Mouse (Mus musculus): ENCODE data around the gene Bco1. TPM values are rescaled to one million over a fixed set of nuclear protein-coding genes. Genes with fewer than 3 reads are reported as not detected.

Bco1 gene
- polyA plus RNA-seq, 1 experiment from 2014 or later = 0.25 TPM

- Histone ChIP-seq H3K27me3 (ENCODE audit: control insufficient read depth, insufficient read depth, low read length) (no peaks in the 10 kb centered on the region), H3K4me1 (replicated peaks; ENCODE audit: control insufficient read depth, insufficient read depth, low read length) (no peaks in the 10 kb centered on the region), H3K4me2 (replicated peaks) (no peak overlapping the region), H3K9ac (no peak overlapping the region), H3K9me3 (ENCODE audit: control insufficient read depth, low read length) (no peaks in the 10 kb centered on the region), H3K36me3 (replicated peaks; ENCODE audit: control insufficient read depth, insufficient read depth) (peaks cover 6% of the 10 kb centered on the region; the same call in 1 of the 2 replicates), H3K4me3 (replicated peaks; ENCODE audit: low read length) (no peak overlapping the region), H3K27ac (no peak overlapping the region)
- WGBS = 89% methylated on average over 3 of the region's 3 CpGs
- ATAC-seq (ENCODE audit: low FRiP score) = no peak
- no peak for DNase-seq (ENCODE audit: low spot score)
Measured at GRCm38 (mm10) chr8:117171826-117172225, 76.2 kb downstream of the Bco1 start.

- Histone ChIP-seq H3K27me3 (ENCODE audit: control insufficient read depth, insufficient read depth, low read length) (no peaks in the 10 kb centered on the region), H3K4me1 (replicated peaks; ENCODE audit: control insufficient read depth, insufficient read depth, low read length) (no peaks in the 10 kb centered on the region), H3K4me2 (replicated peaks) (no peak overlapping the region), H3K9me3 (ENCODE audit: control insufficient read depth, low read length) (no peaks in the 10 kb centered on the region), H3K36me3 (replicated peaks; ENCODE audit: control insufficient read depth, insufficient read depth) (peaks cover 6% of the 10 kb centered on the region; the same call in 1 of the 2 replicates), H3K9ac (no peak overlapping the region), H3K4me3 (replicated peaks; ENCODE audit: low read length) (no peak overlapping the region), H3K27ac (no peak overlapping the region)
- WGBS = 48% methylated on average over 7 of the region's 7 CpGs
- DNase-seq (ENCODE audit: low spot score) (peak; percentile 50), ATAC-seq (ENCODE audit: low FRiP score) (no peak)
Measured at GRCm38 (mm10) chr8:117172904-117173303, 77.2 kb downstream of the Bco1 start.

- DNase-seq (ENCODE audit: low spot score) (no peak), ATAC-seq (ENCODE audit: low FRiP score) (no peak)
- no peaks in the 10 kb centered on the region for H3K9me3 ChIP-seq (ENCODE audit: control insufficient read depth, low read length)
- H3K4me3 ChIP-seq (replicated peaks; ENCODE audit: low read length) = no peak overlapping the region
- H3K9ac ChIP-seq = no peak overlapping the region
- 88% methylated on average over 3 of the region's 3 CpGs for WGBS
- no peak overlapping the region for H3K4me2 ChIP-seq (replicated peaks)
- H3K36me3 ChIP-seq (replicated peaks; ENCODE audit: control insufficient read depth, insufficient read depth) = peaks cover 6% of the 10 kb centered on the region; the same call in 1 of the 2 replicates
- H3K27ac ChIP-seq = no peak overlapping the region
- H3K4me1 ChIP-seq (replicated peaks; ENCODE audit: control insufficient read depth, insufficient read depth, low read length) = no peaks in the 10 kb centered on the region
- H3K27me3 ChIP-seq (ENCODE audit: control insufficient read depth, insufficient read depth, low read length) = no peaks in the 10 kb centered on the region
Measured at GRCm38 (mm10) chr8:117173690-117174089, 78.0 kb downstream of the Bco1 start.

GRCm38 (mm10) chr8:117174536-117174935 lies 78.9 kb downstream of the Bco1 start:
- ATAC-seq (ENCODE audit: low FRiP score) (no peak), DNase-seq (ENCODE audit: low spot score) (no peak)
- 0 out of 2 replicates have a peak, but pooled peaks cover 6% of the 10 kb centered on the region for H3K36me3 ChIP-seq (replicated peaks; ENCODE audit: control insufficient read depth, insufficient read depth)
- WGBS = 89% methylated on average over 5 of the region's 5 CpGs
- no peaks in the 10 kb centered on the region for H3K9me3 ChIP-seq (ENCODE audit: control insufficient read depth, low read length)
- no peaks in the 10 kb centered on the region for H3K27me3 ChIP-seq (ENCODE audit: control insufficient read depth, insufficient read depth, low read length)
- no peak overlapping the region for H3K4me3 ChIP-seq (replicated peaks; ENCODE audit: low read length)
- no peaks in the 10 kb centered on the region for H3K4me1 ChIP-seq (replicated peaks; ENCODE audit: control insufficient read depth, insufficient read depth, low read length)
- no peak overlapping the region for H3K9ac ChIP-seq
- H3K4me2 ChIP-seq (replicated peaks) = no peak overlapping the region
- H3K27ac ChIP-seq = no peak overlapping the region

- H3K4me3 ChIP-seq (replicated peaks; ENCODE audit: low read length) = no peak overlapping the region
- H3K4me1 ChIP-seq (replicated peaks; ENCODE audit: control insufficient read depth, insufficient read depth, low read length) = no peaks in the 10 kb centered on the region
- H3K9me3 ChIP-seq (ENCODE audit: control insufficient read depth, low read length) = no peaks in the 10 kb centered on the region
- ATAC-seq (ENCODE audit: low FRiP score) (no peak), DNase-seq (ENCODE audit: low spot score) (no peak)
- 97% methylated on average over 5 of the region's 5 CpGs for WGBS
- H3K4me2 ChIP-seq (replicated peaks) = no peak overlapping the region
- H3K9ac ChIP-seq = no peak overlapping the region
- no peak overlapping the region for H3K27ac ChIP-seq
- H3K27me3 ChIP-seq (ENCODE audit: control insufficient read depth, insufficient read depth, low read length) = no peaks in the 10 kb centered on the region
- H3K36me3 ChIP-seq (replicated peaks; ENCODE audit: control insufficient read depth, insufficient read depth) = 0 out of 2 replicates have a peak, but pooled peaks cover 6% of the 10 kb centered on the region
Measured at GRCm38 (mm10) chr8:117176308-117176707, 80.7 kb downstream of the Bco1 start.

- H3K9ac ChIP-seq = no peak overlapping the region
- H3K27ac ChIP-seq = no peak overlapping the region
- 87% methylated on average over 7 of the region's 7 CpGs for WGBS
- no peaks in the 10 kb centered on the region for H3K9me3 ChIP-seq (ENCODE audit: control insufficient read depth, low read length)
- ATAC-seq (ENCODE audit: low FRiP score) (no peak), DNase-seq (ENCODE audit: low spot score) (no peak)
- no peak overlapping the region for H3K4me3 ChIP-seq (replicated peaks; ENCODE audit: low read length)
- 0 out of 2 replicates have a peak, but pooled peaks cover 6% of the 10 kb centered on the region for H3K36me3 ChIP-seq (replicated peaks; ENCODE audit: control insufficient read depth, insufficient read depth)
- H3K4me1 ChIP-seq (replicated peaks; ENCODE audit: control insufficient read depth, insufficient read depth, low read length) = no peaks in the 10 kb centered on the region
- H3K27me3 ChIP-seq (ENCODE audit: control insufficient read depth, insufficient read depth, low read length) = no peaks in the 10 kb centered on the region
- no peak overlapping the region for H3K4me2 ChIP-seq (replicated peaks)
Measured at GRCm38 (mm10) chr8:117177236-117177635, 81.6 kb downstream of the Bco1 start.

- ATAC-seq (ENCODE audit: low FRiP score) = no peak
- Histone ChIP-seq H3K9ac (no peak overlapping the region), H3K27ac (no peak overlapping the region), H3K36me3 (replicated peaks; ENCODE audit: control insufficient read depth, insufficient read depth) (0 out of 2 replicates have a peak, but pooled peaks cover 6% of the 10 kb centered on the region), H3K4me1 (replicated peaks; ENCODE audit: control insufficient read depth, insufficient read depth, low read length) (no peaks in the 10 kb centered on the region), H3K4me3 (replicated peaks; ENCODE audit: low read length) (no peak overlapping the region), H3K9me3 (ENCODE audit: control insufficient read depth, low read length) (no peaks in the 10 kb centered on the region), H3K27me3 (ENCODE audit: control insufficient read depth, insufficient read depth, low read length) (no peaks in the 10 kb centered on the region), H3K4me2 (replicated peaks) (no peak overlapping the region)
- no peak for DNase-seq (ENCODE audit: low spot score)
- WGBS = 81% methylated on average over 2 of the region's 2 CpGs
Measured at GRCm38 (mm10) chr8:117178039-117178438, 82.4 kb downstream of the Bco1 start.

GRCm38 (mm10) chr8:117178676-117179075 lies 83.0 kb downstream of the Bco1 start:
- Histone ChIP-seq H3K4me2 (replicated peaks) (no peak overlapping the region), H3K9ac (no peak overlapping the region), H3K27me3 (ENCODE audit: control insufficient read depth, insufficient read depth, low read length) (no peaks in the 10 kb centered on the region), H3K4me1 (replicated peaks; ENCODE audit: control insufficient read depth, insufficient read depth, low read length) (no peaks in the 10 kb centered on the region), H3K4me3 (replicated peaks; ENCODE audit: low read length) (no peak overlapping the region), H3K36me3 (replicated peaks; ENCODE audit: control insufficient read depth, insufficient read depth) (0 out of 2 replicates have a peak, but pooled peaks cover 6% of the 10 kb centered on the region), H3K27ac (no peak overlapping the region), H3K9me3 (ENCODE audit: control insufficient read depth, low read length) (no peaks in the 10 kb centered on the region)
- 91% methylated on average over 6 of the region's 6 CpGs for WGBS
- no peak for DNase-seq (ENCODE audit: low spot score)
- no peak for ATAC-seq (ENCODE audit: low FRiP score)

GRCm38 (mm10) chr8:117182746-117183145 lies 87.1 kb downstream of the Bco1 start:
- H3K9me3 ChIP-seq (ENCODE audit: control insufficient read depth, low read length) = no peaks in the 10 kb centered on the region
- WGBS = 97% methylated on average over 4 of the region's 4 CpGs
- no peaks in the 10 kb centered on the region for H3K4me1 ChIP-seq (replicated peaks; ENCODE audit: control insufficient read depth, insufficient read depth, low read length)
- H3K36me3 ChIP-seq (replicated peaks; ENCODE audit: control insufficient read depth, insufficient read depth) = peaks cover 21% of the 10 kb centered on the region
- no peak overlapping the region for H3K4me2 ChIP-seq (replicated peaks)
- H3K4me3 ChIP-seq (replicated peaks; ENCODE audit: low read length) = no peak overlapping the region
- no peak overlapping the region for H3K27ac ChIP-seq
- H3K27me3 ChIP-seq (ENCODE audit: control insufficient read depth, insufficient read depth, low read length) = no peaks in the 10 kb centered on the region
- no peak for ATAC-seq (ENCODE audit: low FRiP score)
- H3K9ac ChIP-seq = no peak overlapping the region
- DNase-seq (ENCODE audit: low spot score) = no peak
